Mouse (Mus musculus) heart, adult 2 months (tissue): ENCODE measurements around the gene Spire2.

ENCODE experiments used
- CTCF ChIP-seq: fragments of 200-600 bp; IDR thresholded peaks from 2 replicates; pipeline ENCODE4 v1.8.1; 2022; ENCODE audit warnings: antibody characterized with exemption, mild to moderate bottlenecking, moderate library complexity
- EP300 ChIP-seq: fragments of 200-500 bp; IDR thresholded peaks from 2 replicates; pipeline ENCODE4 v1.6.1; 2011; ENCODE audit warnings: low read depth, low read length, control low read depth; ENCODE audit not compliant: insufficient read depth

DNA sequence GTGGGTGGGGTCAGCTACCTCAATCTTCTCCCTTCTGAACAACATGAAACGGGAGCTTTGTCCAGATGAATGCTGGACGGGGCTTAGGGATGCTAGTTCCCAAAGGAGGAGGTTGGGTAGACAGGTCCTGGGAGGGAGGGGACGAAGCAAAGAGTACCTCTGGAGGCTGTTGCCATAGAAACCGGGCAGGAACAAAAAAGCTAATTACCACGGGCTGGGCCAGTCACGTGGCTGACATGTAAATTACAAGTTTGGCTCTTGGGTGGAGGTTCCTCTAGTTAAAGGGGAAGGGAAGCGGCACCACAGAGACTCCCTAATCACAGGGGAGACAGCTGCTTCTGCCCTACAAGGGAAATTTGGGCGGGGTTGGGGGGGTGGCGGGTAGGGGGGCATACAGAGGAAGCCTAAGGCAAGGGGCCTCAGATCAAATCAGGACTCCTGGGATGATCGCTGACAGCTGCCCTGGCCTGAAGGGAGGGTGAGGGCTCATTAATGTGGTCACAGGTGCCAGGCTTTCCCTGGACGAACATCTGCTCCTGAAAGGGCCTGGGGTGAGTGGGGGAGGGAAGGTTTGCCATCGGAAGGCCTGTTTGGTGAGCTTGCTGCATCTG, 80.2 kb downstream of the Spire2 start:
- TF ChIP-seq EP300: no peak
- TF ChIP-seq CTCF: no peak
